Mouse (Mus musculus) heart, adult 2 months (tissue): ENCODE data around the gene Armt1.

Source experiments
- CTCF ChIP-seq: fragments of 200-600 bp; IDR thresholded peaks from 2 replicates; pipeline ENCODE4 v1.8.1; 2022; ENCODE audit warnings: antibody characterized with exemption, mild to moderate bottlenecking, moderate library complexity
- POLR2A ChIP-seq: fragments of 200-500 bp; IDR thresholded peaks from 2 replicates; pipeline ENCODE4 v1.6.1; 2011; ENCODE audit warnings: mild to moderate bottlenecking, low read depth, low read length, control low read depth; ENCODE audit not compliant: insufficient read depth

DNA sequence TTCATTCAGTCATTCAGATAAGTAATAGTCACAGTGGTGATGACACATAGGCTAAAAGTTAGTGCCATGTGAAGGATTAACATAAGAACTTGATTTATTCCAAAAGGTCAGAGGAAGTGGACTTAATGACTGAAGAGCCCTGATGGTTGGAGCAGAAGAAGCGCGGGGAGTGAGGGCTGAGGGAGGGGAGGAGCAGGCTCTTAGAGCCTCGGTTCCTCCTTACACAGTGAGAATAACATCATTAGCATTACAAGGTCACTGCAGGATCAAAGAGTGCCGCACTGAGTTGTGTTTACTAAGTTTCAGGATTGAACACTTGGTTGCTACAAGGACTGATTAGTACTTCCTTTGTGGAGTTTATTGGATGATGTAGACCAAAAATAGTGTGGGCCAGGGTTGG, 60.6 kb downstream of the Armt1 start:
- no peak for TF ChIP-seq CTCF
- TF ChIP-seq POLR2A: no peak
